Mouse (Mus musculus) lung, postnatal 4 days (tissue): ENCODE measurements at regions not wholly inside any gene's neighbourhood (a gene's known extent, or its start where the extent isn't known, plus 50 kb on each side); places are given as distances from the start of the nearest gene placed in this dataset.

ENCODE experiments used
- DNase-seq, 2 experiments: peaks; one replicate each; pipeline ENCODE4 v3.0.0; 2021

DNA sequence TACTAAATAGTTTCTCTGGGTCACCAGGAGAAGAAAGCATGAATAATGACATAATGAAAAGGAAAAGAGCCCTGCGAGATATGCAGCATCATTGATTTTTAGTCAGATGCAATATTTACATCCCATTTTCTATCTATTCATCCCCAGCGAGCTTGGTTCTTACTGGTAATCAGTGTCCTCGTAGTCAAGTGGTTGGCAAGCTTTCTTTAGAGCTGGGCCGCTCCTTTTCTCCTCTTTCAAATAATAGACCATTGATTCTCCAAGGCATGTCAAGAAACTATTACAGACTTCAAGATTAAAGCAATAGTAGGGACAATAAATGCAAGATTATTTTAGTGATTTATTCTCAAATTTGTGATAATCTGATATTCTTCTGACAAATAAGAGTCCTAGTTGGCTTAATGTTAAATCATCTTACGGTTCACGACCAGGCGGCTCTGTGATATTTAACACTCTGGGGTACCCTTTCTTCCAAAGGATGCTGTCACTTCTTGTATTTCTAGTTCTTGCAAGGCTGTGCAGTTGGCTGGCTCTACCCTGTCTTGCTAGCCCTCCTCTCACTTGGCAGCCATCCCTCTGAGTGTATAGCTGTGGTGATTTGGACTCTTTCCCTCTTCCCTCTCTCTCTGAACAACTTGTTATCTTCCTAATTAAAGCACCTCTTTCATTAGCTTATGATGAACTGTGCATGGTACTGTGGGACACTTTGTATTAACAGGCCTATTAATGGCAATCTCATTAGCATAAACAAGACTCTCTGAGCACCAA, 185.6 kb upstream of the Usp25 start:
- no peak for DNase-seq

DNA sequence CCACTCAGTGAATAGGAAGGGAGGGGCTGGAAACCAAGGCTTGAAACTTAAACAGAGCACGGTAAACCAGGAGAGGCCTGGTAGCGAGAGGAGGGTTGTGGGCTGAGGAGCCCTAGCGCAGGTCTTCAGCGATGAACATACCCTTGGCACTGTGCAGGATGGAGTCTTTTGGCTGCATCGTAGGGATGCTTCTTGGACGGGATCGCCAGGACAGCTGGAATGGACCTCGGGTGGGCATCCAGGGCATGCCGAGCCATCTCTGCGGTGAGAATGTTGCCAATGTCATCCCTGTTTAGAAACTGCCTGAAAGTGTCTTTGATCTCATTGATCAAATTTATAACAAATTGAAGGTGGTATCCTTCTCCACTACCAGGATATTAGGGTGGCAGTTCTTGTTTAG, 192.2 kb upstream of the Usp25 start:
- no peak for DNase-seq

DNA sequence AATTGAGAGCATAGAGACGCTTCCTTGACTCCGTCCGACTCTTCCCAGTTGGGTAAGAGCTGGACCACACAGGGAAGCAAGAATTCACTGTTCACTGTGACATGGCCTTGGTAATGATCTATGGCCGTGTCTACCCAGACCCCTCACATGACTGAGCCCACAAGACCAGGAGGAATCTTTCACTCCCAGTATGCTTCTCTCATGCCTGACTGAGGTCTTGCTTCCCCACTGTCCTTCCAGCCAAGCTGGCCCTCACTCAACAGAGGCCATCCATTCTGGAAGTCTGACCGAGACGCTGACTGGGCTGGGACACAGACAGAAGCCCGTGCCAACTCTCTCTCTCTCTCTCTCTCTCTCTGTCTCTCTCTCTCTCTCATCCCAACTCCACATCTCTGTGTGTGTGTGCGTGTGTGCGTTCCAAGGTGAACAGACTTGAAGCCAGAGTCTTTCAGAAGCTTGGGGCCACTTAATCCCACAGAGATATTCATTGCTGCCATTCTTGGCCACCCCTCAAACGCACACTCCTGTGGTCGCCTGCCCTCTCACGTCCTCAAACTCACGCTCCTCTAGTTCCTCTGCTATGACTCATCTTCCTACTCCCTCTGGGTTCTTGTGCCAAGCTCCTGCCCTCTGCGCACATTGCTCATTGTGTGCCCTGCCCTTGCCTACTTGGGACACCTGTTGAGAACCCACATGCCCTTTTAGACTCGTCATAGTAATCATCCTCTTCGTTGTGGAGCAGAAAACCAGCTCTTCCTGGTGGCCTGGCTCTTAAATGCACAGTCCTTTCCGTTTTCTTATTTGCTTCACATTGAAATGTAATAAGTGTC, 197.2 kb upstream of the Usp25 start:
- DNase-seq, result peak; percentile 16 to 57

DNA sequence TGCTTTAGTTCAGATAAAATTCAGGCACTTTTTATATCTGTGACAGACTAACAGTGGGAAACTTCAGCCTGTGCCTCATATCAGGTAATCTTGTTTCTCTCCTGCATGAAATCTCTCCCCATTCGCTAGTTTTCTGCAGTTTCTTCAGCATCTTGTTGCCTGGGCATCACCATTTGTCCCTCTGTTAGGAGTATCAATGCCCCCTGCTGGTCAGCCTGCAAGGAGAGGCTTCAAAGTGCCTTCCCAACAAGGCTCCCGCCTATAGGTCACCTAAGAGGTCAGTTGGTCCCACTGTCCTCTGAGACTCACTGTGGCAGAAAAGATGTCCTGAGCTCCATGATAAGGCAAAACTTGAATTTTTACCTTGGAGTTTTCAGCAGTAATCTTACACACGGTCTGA, 209.8 kb upstream of the Usp25 start:
- peak in 1 of 2 experiments; percentile 41 for DNase-seq

DNA sequence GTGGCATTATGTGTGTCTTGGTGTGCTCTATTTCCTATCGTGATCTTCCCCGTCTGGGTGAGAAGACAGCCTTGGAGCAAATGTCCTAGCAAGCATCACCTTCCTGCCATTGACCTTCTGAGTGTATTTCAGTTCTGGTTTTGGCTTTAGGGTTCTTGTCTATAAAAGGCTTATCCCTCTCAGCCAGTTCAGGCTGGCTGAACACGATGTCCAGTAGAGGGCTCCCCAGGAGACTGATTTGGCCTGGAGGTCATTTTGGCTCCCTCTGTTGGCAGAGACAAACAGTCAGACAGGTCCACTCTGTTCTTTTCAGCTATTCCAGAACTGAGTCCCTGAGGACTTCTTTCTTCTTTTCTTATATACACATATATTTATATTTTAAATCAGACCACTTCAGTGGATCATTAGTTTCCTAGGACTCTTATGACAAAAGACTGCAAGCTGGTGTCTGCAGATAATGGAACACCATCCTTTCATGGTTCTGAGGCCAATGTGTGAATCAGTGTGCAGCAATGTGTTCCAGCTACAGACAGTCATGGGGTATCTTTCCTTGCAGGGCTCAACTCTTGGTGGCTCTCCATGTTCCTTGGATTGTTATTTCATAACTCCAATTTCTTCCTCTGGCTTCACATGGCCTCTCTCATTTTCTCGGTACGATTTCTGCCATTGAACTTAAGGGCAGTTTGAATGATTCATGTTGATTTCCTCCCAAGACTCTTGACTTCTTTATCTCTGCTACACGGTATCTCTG, 226.9 kb upstream of the Usp25 start:
- peak; percentile 68 to 79 for DNase-seq

DNA sequence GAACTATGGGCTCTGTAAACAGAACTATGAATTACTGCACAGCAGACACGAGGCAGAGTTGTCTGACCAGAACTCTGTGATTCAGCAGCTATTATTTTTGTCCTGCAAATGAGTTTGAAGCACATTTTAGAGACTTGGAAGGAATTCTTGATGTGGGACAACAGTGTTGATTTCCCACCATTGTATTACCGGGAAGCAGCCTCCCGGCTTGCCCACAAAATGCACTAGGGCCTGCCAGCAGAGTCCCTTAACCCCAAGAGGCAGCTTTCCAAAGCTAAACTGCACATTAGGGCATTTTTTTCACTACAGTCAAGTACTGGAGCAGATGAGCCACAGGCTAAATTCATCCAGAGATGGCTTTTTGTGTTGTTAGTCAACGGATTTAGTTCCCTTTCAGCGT, 230.8 kb upstream of the Usp25 start:
- DNase-seq, result no peak

DNA sequence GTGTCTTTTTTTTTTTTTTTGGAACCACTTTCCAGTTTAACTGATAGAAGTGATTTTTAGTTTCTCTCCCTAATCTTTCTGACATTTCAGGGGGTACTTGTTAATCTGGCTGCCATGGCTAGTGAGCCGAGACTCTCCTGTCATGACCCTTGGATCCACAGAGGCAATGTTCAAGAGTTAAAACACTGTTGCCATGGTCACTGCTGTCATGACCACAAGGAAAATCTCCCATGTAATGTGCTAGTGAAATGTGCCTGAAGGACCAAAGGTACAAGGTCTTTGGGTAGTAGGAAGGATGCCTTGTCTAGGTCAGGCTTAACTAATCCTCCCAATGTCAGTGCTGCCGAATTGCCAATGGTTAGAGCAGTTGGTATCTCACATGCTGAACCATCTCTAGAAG, 237.7 kb upstream of the Usp25 start:
- no peak for DNase-seq

DNA sequence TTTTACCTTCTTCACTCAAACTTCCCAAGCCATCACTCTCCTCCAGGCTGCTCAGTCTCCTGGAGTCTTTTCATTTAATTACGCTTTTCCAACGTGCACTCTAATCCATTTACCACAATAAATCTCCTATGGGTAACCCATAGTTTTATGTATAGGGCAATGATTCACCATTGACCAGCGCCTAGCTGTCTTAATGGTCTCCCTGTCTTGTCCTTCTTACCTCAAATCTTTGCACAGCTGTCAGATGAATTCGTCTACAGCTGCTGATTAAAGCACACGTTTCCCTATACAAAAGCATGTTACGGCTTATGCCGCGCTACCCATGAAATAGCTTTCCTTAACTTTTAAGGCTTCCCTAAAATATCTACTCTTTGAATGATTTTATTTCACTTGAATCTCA, 239.5 kb upstream of the Usp25 start:
- no peak for DNase-seq

DNA sequence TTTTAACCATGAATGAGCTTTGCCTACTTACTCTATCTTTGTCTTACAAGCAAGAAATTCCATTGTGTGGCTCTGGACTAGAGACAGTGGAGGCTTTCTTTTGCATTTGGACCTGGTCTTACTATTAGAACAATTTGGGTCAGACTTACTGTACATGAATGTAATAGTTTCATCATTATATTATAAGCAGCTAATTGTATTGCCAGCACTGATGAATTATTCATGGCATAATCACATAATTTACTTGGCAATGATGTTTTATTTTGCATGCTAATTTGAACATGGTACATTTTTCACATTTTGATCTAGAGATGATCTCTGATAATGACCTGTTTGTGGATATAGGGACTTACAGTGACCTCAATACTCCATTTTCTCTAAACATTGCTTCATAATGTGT, 240.0 kb upstream of the Usp25 start:
- DNase-seq, result no peak

DNA sequence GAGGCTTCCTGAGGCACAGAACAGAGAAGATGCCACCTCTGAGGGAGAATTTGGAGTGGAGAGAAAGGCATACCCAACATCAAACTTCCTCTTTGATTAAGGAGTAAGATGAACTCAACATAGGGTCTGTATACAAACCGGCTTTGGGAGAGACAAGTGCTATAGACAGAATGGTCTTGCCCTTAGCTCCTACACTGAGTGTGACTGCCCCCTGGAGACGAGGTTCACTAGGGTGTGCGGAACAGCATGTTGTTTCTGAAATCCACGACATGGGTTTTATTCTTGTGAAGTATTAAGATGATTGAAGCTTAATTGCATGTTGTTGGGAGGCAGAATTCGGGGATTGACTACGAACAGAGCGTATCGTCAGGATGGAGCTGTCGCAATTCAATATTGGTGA, 244.9 kb upstream of the Usp25 start:
- DNase-seq, result peak; percentile 48 to 63

DNA sequence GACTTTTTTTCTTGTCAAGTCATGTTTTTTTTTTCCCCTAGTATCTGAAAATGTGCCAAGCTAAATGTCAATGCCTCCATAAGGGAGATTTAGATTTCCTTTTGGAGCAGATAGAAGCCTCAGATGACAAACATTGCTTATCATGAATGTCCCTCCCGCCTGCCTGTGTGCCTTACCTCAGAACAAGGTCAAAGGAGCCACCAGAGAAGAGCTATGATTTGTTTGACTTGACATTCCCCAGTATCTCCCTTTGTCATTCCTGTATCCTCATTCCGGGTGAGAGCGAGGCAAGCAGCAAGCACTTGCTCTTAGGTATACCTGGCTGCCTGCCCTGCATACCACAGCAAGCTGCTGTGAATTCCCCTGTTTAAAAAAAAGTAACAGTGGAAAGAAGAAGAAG, 246.9 kb upstream of the Usp25 start:
- no peak for DNase-seq

DNA sequence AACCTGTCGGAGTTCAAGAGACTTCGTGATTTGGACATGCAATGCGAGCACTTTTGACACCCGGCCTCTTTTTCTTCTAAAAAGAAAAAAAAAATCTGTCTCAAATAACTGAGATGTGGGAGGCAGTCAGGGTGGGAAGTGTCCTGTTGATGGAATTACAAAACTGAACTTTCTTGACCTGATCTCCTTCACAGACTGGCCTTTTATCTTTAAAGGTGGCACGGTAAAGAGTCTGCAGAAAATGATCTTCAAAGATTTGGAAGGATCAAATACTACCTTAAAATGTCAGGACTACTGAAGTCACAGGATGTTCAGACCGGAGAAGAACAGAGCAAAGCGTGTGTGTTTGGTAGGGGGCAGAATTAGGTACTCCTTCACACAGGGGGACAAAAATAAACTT, 248.0 kb upstream of the Usp25 start:
- DNase-seq, result no peak

DNA sequence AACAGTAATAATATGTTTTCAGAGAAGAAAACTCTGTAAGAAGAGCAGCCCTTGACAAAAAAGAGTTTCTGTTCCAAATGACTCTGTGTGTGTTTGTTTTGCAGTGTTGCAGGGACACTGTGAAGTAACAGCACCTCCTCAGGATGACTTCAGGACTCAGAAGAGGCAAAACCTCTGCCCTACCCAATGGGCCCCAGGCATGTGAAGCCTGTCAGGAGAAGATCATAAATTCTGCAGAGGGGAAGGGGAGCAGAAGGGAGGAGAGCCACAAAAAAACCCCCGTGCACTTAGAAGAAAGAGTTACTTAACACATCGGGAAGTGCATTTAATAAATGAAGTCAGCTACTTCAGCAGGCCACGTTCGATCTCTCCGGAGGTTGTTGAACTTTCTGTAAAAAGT, 248.5 kb upstream of the Usp25 start:
- no peak for DNase-seq

DNA sequence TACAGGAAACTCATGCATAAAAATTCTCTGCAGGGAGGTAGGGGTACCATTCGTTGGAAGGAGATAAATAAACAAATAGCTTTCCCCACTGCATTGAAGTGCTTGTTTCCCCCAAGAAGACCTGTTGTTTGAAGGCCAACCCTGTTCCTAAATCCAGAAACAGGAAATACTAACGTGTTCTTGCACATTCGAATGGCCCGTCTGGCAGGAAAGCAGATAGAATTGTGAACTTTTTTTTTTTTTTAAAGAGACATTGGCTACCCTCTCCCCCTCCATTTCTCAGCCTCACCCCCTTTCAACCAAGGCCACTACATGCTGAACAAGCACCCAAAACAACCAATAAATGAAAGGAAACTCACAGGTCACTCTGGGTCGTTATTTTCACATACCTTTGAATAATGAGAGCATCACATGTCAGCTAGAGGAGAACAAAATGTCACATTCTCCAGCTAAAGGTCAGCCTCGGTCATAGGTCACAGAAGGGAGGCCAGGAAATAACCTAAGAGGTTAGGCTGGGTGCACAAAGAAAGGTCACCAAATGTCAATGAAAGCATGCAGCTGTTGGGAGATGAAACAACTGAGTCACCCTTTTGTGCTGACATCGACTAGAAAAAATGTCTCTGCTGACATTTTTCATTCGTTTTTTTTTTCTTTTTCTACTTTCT, 250.8 kb upstream of the Usp25 start:
- peak in 1 of 2 experiments; percentile 13 for DNase-seq

DNA sequence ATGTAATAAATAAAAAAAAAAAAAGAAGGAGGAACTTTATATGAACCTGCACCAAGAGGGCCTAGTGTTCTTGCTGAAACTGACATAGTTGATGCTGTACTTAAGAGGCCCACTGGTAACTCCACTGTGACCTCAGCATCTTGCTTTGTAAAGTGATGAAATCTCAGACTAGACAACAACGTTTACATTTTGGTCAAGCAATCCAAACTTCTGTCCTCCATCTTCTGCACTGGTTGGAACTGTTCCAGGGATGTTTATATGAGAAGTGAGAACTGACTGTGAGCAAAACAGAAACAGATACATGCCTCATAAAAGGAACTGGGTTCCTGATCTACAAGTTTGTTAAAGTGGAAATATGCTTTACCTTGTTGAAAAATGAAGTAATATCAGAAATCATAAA, 251.7 kb upstream of the Usp25 start:
- DNase-seq, result no peak

DNA sequence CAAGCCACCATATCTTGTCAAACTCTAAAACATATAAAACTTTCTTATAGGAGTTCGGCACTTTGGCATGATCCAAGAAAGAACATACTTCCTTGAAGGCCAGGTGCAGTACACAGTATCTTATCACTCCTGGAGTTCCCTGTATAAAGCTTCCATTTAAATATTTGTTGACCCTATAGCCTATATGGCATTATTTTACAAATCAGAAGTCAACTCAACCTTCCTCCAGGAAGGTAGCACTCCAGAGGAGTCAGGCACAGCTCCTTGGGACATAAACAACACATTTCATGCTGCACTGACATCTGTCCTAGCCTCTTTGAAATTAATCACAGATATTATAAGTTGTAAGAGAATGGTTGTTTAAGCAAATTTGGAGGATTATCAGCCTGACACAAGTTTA, 252.5 kb upstream of the Usp25 start:
- no peak for DNase-seq

DNA sequence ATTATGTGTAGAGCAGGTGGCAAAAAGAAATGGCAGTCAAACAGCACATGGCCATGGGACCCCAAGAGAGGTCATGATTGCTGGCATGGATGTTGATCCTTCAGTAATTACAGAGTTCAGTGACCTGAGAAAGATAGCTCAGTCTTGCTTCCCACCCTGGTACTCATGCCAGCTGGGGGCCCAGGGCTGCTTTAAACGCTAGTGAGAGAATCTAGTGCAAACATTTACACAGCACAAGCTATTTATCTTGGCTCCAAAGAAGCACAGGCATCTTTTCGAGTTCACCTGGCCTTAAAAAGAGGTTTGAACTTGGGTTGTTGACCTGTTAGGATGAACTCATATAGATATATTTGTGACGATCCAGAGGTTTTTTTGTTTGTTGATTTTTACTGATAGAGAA, 258.6 kb upstream of the Usp25 start:
- no peak for DNase-seq

DNA sequence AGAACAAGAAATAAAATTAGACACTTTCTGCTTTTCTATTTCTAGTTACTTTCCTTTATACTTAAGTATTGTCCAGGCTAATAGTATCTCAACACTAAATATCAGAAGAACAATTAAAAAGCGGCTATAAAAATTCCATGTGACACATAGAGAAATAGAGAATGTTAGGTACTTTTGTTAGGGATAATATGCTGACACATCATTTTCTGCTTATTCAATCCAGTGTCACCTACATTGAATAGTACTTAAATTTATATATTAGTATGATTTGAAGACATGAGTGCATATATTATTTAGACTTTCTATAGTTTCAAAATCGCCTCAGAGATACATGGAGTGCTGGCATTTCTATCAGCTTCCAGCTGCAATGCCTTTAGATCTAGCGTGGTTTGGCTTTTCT, 267.1 kb upstream of the Usp25 start:
- DNase-seq, result no peak

DNA sequence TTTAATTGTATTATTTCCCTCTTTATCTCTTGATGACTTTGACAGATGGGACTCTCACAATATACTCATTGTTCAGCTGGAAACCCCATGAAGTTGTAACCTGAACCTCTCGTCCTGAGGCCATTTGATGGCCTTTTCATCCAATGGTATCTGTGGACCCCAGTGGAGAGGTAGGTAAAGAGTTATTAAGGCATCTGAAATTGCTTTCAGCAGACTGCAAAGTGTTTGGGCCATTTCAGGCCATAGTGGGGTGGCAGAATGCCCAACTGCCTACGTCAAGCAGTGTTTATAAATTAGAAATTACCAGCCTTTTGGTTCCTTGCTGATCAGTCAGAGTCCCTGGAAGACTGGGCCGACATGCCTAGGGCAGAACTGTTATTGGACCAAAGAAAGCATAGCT, 272.4 kb upstream of the Usp25 start:
- no peak for DNase-seq

DNA sequence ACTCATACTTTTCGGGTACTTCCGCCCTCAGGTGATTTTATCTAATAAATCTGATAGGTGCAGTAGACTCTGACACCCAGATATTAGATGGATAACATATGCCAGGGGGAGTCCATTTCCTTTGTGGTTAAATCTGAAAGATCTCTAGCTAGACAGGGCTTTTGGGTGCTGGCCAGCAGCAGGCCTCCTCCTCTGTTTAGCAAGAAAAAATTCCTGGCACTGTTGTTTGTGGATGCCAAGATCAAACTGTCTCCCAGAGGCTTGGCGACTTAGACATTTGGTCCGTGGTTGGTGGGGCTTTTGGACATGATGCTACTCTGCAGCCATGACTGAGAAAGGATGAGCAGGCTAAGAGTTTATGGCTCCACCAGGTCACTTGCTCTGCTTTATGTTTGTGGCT, 287.5 kb upstream of the Usp25 start:
- DNase-seq, result no peak

DNA sequence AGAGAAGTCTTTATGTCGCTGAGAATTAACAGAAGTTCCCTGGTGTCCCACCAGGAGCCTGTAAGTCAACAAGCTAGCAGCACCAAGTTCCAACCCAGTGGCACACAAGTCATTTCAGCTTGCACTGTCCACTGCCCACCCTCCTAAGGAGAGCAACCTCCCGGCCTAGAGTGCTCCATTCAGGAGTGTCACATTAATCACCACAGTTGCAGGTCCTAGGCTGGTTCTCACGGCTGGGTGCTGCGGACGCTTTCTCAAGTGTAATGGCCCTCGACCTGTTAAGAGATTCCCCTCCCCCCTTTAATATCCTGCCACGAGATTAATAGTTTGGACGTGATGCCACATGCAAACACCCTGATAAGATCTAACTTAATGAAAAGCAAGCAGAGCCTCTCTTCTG, 288.2 kb upstream of the Usp25 start:
- DNase-seq, result no peak

DNA sequence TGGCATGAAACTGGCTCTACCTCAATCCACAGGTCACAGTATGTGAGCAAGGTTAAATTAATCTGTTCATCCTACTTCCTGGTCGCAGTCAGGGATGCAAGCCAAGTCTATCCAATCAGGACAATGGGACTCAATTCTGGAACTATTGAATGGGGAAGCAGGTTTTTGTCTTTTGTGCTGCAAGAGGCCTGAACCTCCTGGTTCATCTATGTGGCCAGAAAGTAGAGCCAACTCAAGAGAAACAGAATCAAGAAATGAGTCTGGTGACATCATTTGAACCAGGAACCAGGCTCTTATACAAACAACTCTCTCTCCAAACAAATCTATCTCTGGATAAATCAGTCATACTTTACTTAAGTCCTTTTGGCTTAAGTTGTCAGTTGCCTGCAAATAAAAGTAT, 294.7 kb upstream of the Usp25 start:
- DNase-seq, result no peak

DNA sequence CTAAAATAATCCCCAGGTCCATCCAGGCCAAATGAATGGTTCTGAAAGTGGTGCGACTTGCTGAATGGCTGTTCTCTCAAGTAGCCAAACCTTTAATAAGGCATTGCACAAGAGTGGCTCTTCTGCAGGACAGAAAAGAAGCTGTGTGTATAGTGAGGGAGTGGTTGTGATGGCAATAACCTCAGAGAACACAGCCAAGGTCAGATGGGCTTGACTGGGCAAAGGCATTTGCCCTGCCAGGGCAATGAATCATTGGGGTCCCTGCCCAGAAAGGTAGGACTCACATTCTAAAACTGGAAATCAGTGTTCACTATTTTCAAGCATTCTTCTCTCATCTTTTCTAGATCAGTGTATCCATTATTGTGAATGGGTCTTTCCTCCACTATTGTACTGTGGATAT, 295.4 kb upstream of the Usp25 start:
- no peak for DNase-seq
